Mouse (Mus musculus): ENCODE data around the gene Ackr1. TPM values are rescaled to one million over a fixed set of nuclear protein-coding genes. Genes with fewer than 3 reads are reported as not detected.

Gene Ackr1
- polyA plus RNA-seq, 1 experiment from 2014 or later, result 0.81 TPM

GRCm38 (mm10) chr1:173364125-173364800, 30.7 kb upstream of the Ackr1 start:
- WGBS, result 77% methylated on average over 4 of the region's 4 CpGs
- no peak for ATAC-seq (ENCODE audit: insufficient number of reproducible peaks, low FRiP score, low TSS enrichment, low read depth)
- Histone ChIP-seq H3K4me2 (no peak overlapping the region), H3K27ac (no peak overlapping the region), H3K4me1 (peaks cover 18% of the 10 kb centered on the region), H3K9me3 (no peaks in the 10 kb centered on the region), H3K36me3 (no peaks in the 10 kb centered on the region), H3K4me3 (no peak overlapping the region), H3K27me3 (peaks cover 46% of the 10 kb centered on the region), H3K9ac (no peak overlapping the region)

GRCm38 (mm10) chr1:173363436-173363835, 29.9 kb upstream of the Ackr1 start:
- Histone ChIP-seq H3K4me1 (peaks cover 18% of the 10 kb centered on the region), H3K9ac (no peak overlapping the region), H3K4me3 (no peak overlapping the region), H3K4me2 (no peak overlapping the region), H3K27ac (no peak overlapping the region), H3K36me3 (no peaks in the 10 kb centered on the region), H3K27me3 (peaks cover 41% of the 10 kb centered on the region), H3K9me3 (no peaks in the 10 kb centered on the region)
- 87% methylated on average over 2 of the region's 2 CpGs for WGBS
- no peak for ATAC-seq (ENCODE audit: insufficient number of reproducible peaks, low FRiP score, low TSS enrichment, low read depth)

GRCm38 (mm10) chr1:173361651-173362050, 28.1 kb upstream of the Ackr1 start:
- Histone ChIP-seq H3K27me3 (peaks cover 23% of the 10 kb centered on the region), H3K9me3 (no peaks in the 10 kb centered on the region), H3K4me3 (no peak overlapping the region), H3K4me1 (peaks cover 5% of the 10 kb centered on the region), H3K4me2 (no peak overlapping the region), H3K27ac (no peak overlapping the region), H3K36me3 (no peaks in the 10 kb centered on the region), H3K9ac (no peak overlapping the region)
- no peak for ATAC-seq (ENCODE audit: insufficient number of reproducible peaks, low FRiP score, low TSS enrichment, low read depth)
- 24% methylated on average over 6 of the region's 6 CpGs for WGBS

- no peak overlapping the region for H3K4me3 ChIP-seq
- H3K4me2 ChIP-seq, result no peak overlapping the region
- WGBS, result 60% methylated on average over 4 of the region's 4 CpGs
- H3K36me3 ChIP-seq, result no peaks in the 10 kb centered on the region
- H3K9me3 ChIP-seq, result no peaks in the 10 kb centered on the region
- H3K4me1 ChIP-seq, result no peaks in the 10 kb centered on the region
- no peak for ATAC-seq (ENCODE audit: insufficient number of reproducible peaks, low FRiP score, low TSS enrichment, low read depth)
- H3K27me3 ChIP-seq, result peaks cover 4% of the 10 kb centered on the region
- H3K27ac ChIP-seq, result no peak overlapping the region
- no peak overlapping the region for H3K9ac ChIP-seq
These were observed 26.2 kb upstream of the Ackr1 start for GRCm38 (mm10) chr1:173359590-173360290.

GRCm38 (mm10) chr1:173357799-173358198, 24.2 kb upstream of the Ackr1 start:
- Histone ChIP-seq H3K9me3 (no peaks in the 10 kb centered on the region), H3K4me2 (no peak overlapping the region), H3K9ac (no peak overlapping the region), H3K36me3 (no peaks in the 10 kb centered on the region), H3K4me3 (no peak overlapping the region), H3K27me3 (no peaks in the 10 kb centered on the region), H3K27ac (no peak overlapping the region), H3K4me1 (no peaks in the 10 kb centered on the region)
- 37% methylated on average over 4 of the region's 4 CpGs for WGBS
- ATAC-seq (ENCODE audit: insufficient number of reproducible peaks, low FRiP score, low TSS enrichment, low read depth), result no peak

- WGBS, result 88% methylated on average over 2 of the region's 2 CpGs
- Histone ChIP-seq H3K4me3 (no peak overlapping the region), H3K9ac (no peak overlapping the region), H3K4me1 (no peaks in the 10 kb centered on the region), H3K36me3 (no peaks in the 10 kb centered on the region), H3K4me2 (no peak overlapping the region), H3K27ac (no peak overlapping the region), H3K9me3 (no peaks in the 10 kb centered on the region), H3K27me3 (no peaks in the 10 kb centered on the region)
- no peak for ATAC-seq (ENCODE audit: insufficient number of reproducible peaks, low FRiP score, low TSS enrichment, low read depth)
These were observed 23.1 kb upstream of the Ackr1 start for GRCm38 (mm10) chr1:173356699-173357098.

- Histone ChIP-seq H3K36me3 (no peaks in the 10 kb centered on the region), H3K9ac (no peak overlapping the region), H3K4me1 (0 out of 2 replicates have a peak, but pooled peaks cover under 1% of the 10 kb centered on the region), H3K27me3 (no peaks in the 10 kb centered on the region), H3K4me3 (no peak overlapping the region), H3K4me2 (no peak overlapping the region), H3K27ac (no peak overlapping the region), H3K9me3 (no peaks in the 10 kb centered on the region)
- no peak for ATAC-seq (ENCODE audit: insufficient number of reproducible peaks, low FRiP score, low TSS enrichment, low read depth)
- 78% methylated on average over 7 of the region's 7 CpGs for WGBS
These were observed 21.7 kb upstream of the Ackr1 start for GRCm38 (mm10) chr1:173355107-173355846.

GRCm38 (mm10) chr1:173350372-173350957, 16.9 kb upstream of the Ackr1 start, which contains the start of gene Aim2:
Gene Aim2 (plus strand): TSS chr1:173350879.
- ATAC-seq (ENCODE audit: insufficient number of reproducible peaks, low FRiP score, low TSS enrichment, low read depth), result no peak
- 13% methylated on average over 10 of the region's 10 CpGs for WGBS
- H3K9ac ChIP-seq, result no peak within 1 kb of the TSS

GRCm38 (mm10) chr1:173349946-173350345, 16.4 kb upstream of the Ackr1 start:
- no peak overlapping the region for H3K4me3 ChIP-seq
- H3K9me3 ChIP-seq, result no peaks in the 10 kb centered on the region
- H3K4me1 ChIP-seq, result 0 out of 2 replicates have a peak, but pooled peaks cover 6% of the 10 kb centered on the region
- H3K27me3 ChIP-seq, result no peaks in the 10 kb centered on the region
- no peak for ATAC-seq (ENCODE audit: insufficient number of reproducible peaks, low FRiP score, low TSS enrichment, low read depth)
- 4% methylated on average over 6 of the region's 6 CpGs for WGBS
- 0 out of 2 replicates have a peak overlapping the region, but pooled peaks have one; percentile 5 for H3K4me2 ChIP-seq
- no peak overlapping the region for H3K27ac ChIP-seq
- no peak overlapping the region for H3K9ac ChIP-seq
- H3K36me3 ChIP-seq, result no peaks in the 10 kb centered on the region

More at GRCm38 (mm10) chr1:173350372-173350957, 16.9 kb upstream of the Ackr1 start, which contains the start of gene Aim2:
- Histone ChIP-seq H3K4me3 (no peak within 1 kb of the TSS), H3K36me3 (no peaks in the 10 kb centered on the region), H3K4me2 (0 out of 2 replicates have a peak within 1 kb of the TSS, but pooled peaks have one; percentile 5), H3K27ac (no peak within 1 kb of the TSS), H3K27me3 (no peaks in the 10 kb centered on the region), H3K4me1 (0 out of 2 replicates have a peak, but pooled peaks cover 6% of the 10 kb centered on the region), H3K9me3 (no peaks in the 10 kb centered on the region)

- H3K27ac ChIP-seq, result no peak overlapping the region
- WGBS, result 62% methylated on average over 5 of the region's 5 CpGs
- no peak overlapping the region for H3K4me2 ChIP-seq
- no peaks in the 10 kb centered on the region for H3K36me3 ChIP-seq
- H3K9ac ChIP-seq, result no peak overlapping the region
- no peak for ATAC-seq (ENCODE audit: insufficient number of reproducible peaks, low FRiP score, low TSS enrichment, low read depth)
- H3K4me1 ChIP-seq, result 0 out of 2 replicates have a peak, but pooled peaks cover 6% of the 10 kb centered on the region
- no peaks in the 10 kb centered on the region for H3K27me3 ChIP-seq
- H3K9me3 ChIP-seq, result no peaks in the 10 kb centered on the region
- H3K4me3 ChIP-seq, result no peak overlapping the region
These were observed 15.6 kb upstream of the Ackr1 start for GRCm38 (mm10) chr1:173349192-173349591.

GRCm38 (mm10) chr1:173348527-173348926, 15.0 kb upstream of the Ackr1 start:
- H3K9ac ChIP-seq, result no peak overlapping the region
- H3K27ac ChIP-seq, result no peak overlapping the region
- 22% methylated on average over 1 of the region's 1 CpGs for WGBS
- H3K4me3 ChIP-seq, result no peak overlapping the region
- 0 out of 2 replicates have a peak, but pooled peaks cover 6% of the 10 kb centered on the region for H3K4me1 ChIP-seq
- no peaks in the 10 kb centered on the region for H3K36me3 ChIP-seq
- no peak overlapping the region for H3K4me2 ChIP-seq
- ATAC-seq (ENCODE audit: insufficient number of reproducible peaks, low FRiP score, low TSS enrichment, low read depth), result no peak
- H3K27me3 ChIP-seq, result no peaks in the 10 kb centered on the region
- no peaks in the 10 kb centered on the region for H3K9me3 ChIP-seq

All from limb, embryonic 15.5 days (tissue).